Mouse (Mus musculus): ENCODE data around the gene Tmbim4.

DNA sequence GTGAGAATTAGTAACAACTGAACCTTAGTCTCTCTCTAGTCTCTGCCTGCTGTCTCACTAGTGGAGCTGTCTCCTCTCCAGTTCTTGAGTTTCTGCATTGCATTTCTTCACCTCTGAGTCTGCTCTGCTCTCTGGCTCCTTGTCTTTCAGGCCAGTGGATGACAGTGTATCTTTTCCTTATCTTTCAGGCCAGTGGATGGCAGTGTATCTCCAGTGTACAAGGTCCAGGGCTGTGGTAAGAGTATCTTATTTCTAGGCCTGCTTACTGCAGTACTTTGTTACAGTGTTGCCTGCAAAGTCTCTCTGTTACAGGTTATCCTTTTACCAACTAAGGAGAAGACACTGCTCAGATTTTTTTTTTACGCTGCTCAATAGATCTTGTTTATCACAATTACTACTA lies 18.5 kb upstream of the Tmbim4 start:
- TF ChIP-seq CTCF (IDR thresholded peaks at IDR 0.05) (peak; percentile 56), POLR2A (IDR thresholded peaks at IDR 0.05; ENCODE audit: insufficient read depth, low read depth, low read length) (no peak)
